Mouse (Mus musculus): ENCODE measurements around the gene Bclaf3. TPM values are rescaled to one million over a fixed set of nuclear protein-coding genes. Genes with fewer than 3 reads are reported as not detected.
"Not testable (repeated sequence)": the region's sequence is repeated elsewhere in the genome, so short reads cannot be mapped to it uniquely, and the experiment has no call there.

The Bclaf3 gene
- polyA plus RNA-seq, 1 experiment from 2014 or later = 12.0 TPM

DNA sequence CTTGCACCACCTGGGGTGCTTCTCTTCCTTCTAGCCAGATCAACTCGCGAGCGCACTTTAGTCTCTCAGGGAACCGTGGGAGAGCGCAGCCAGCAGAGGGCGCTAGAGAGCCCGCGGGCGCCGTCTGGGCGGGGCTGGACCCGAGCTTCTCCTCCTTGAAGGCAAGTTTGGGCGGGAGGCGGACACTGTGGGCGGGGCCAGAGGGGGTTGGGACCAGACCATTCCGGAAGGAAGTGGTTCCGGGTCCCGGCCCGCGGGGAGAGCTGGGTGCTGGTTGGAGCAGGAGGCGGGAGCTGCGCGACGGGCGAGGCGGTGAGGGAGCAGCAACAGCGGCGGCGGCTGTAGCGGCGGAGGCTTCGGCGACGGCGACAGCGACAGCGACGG, 5.9 kb downstream of the Bclaf3 start:
- peaks cover 4% of the 10 kb centered on the region; the same call in 1 of the 2 replicates for H3K4me1 ChIP-seq
- ATAC-seq (ENCODE audit: extremely low read depth, insufficient number of reproducible peaks, low FRiP score, low TSS enrichment) = peak; percentile 96
- peak overlapping the region; percentile 68 for H3K4me2 ChIP-seq
- H3K27me3 ChIP-seq (replicated peaks) = no peaks in the 10 kb centered on the region
- 14% methylated on average over 26 of the region's 38 CpGs for WGBS
- peak overlapping the region; percentile 70 for H3K4me3 ChIP-seq
- no peaks in the 10 kb centered on the region for H3K36me3 ChIP-seq
- H3K9ac ChIP-seq = peak overlapping the region; percentile 83
- no peaks in the 10 kb centered on the region for H3K9me3 ChIP-seq
- peak overlapping the region; percentile 83 for H3K27ac ChIP-seq (replicated peaks)

DNA sequence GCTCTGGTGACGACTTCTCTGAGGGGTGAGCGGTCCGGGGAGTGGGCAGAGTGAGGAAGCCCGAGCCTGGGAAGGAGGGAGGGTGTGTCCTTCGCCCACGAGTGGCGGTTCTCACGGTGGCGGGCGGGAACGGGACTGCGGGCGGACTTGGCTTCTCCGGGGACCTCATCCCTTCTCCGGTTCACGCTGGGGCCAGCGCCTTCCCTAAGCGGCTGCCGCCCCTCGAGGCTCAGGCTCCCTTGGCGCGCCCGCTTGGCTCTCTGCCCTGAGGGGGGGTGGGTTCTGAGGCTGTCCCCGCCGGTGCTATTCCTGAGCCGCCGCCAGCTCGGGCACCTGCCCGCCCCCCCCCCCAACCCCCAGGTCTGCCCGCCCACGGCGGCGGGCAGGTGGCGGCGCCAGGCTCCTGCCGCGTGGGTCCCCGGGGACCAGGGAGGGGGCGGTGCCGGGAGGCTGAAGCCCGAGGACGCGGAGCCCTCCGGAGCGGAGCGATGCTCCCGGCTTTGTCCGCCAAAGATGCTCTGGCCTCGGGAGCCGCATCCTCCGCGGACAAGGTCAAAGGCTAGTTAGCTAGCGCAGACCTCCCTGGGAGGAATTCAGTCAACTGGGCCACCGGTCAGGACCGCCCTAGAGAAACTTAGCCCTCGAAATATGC, 6.4 kb downstream of the Bclaf3 start:
- WGBS = 12% methylated on average over 38 of the region's 56 CpGs
- peak overlapping the region; percentile 68 for H3K4me2 ChIP-seq
- peak overlapping the region; percentile 83 for H3K9ac ChIP-seq
- ATAC-seq (ENCODE audit: extremely low read depth, insufficient number of reproducible peaks, low FRiP score, low TSS enrichment) = peak; percentile 58; the same call in 1 of the 2 replicates
- peaks cover 4% of the 10 kb centered on the region; the same call in 1 of the 2 replicates for H3K4me1 ChIP-seq
- H3K36me3 ChIP-seq = no peaks in the 10 kb centered on the region
- H3K4me3 ChIP-seq = peak overlapping the region; percentile 70
- no peaks in the 10 kb centered on the region for H3K27me3 ChIP-seq (replicated peaks)
- H3K9me3 ChIP-seq = no peaks in the 10 kb centered on the region
- H3K27ac ChIP-seq (replicated peaks) = peak overlapping the region; percentile 83

GRCm38 (mm10) chrX:159541936-159542335, 15.4 kb downstream of the Bclaf3 start:
- no peak overlapping the region for H3K9ac ChIP-seq
- H3K4me1 ChIP-seq = no peaks in the 10 kb centered on the region
- ATAC-seq (ENCODE audit: extremely low read depth, insufficient number of reproducible peaks, low FRiP score, low TSS enrichment) = no peak
- no peaks in the 10 kb centered on the region for H3K27me3 ChIP-seq (replicated peaks)
- H3K27ac ChIP-seq (replicated peaks) = no peak overlapping the region
- H3K4me2 ChIP-seq = no peak overlapping the region
- 75% methylated on average over 18 of the region's 18 CpGs for WGBS
- no peak overlapping the region for H3K4me3 ChIP-seq
- no peaks in the 10 kb centered on the region for H3K9me3 ChIP-seq
- peaks cover 6% of the 10 kb centered on the region; the same call in 1 of the 2 replicates for H3K36me3 ChIP-seq

DNA sequence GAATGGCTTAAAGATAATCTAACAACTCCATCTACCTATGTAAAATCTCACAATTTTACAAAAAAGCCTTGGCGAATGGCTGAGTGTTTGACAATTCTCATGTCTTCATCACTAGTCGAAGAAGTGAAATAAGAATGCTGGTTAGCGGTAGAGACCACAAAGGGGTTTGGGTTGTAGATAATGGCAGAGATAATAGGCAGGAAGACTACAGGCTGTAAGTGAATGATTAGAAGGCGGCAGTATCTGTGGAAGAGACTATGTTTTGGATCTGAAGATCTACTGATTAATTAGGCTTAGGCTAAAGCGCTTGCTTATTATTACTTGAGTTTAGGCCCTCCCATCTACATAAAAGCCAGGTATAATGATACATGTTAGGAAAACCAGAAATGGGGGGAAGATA, 20.6 kb downstream of the Bclaf3 start:
- no peak for ATAC-seq (ENCODE audit: extremely low read depth, insufficient number of reproducible peaks, low FRiP score, low TSS enrichment)
- no peak overlapping the region for H3K4me2 ChIP-seq
- H3K9ac ChIP-seq = no peak overlapping the region
- H3K9me3 ChIP-seq = no peaks in the 10 kb centered on the region
- no peaks in the 10 kb centered on the region for H3K4me1 ChIP-seq
- peaks cover 7% of the 10 kb centered on the region for H3K36me3 ChIP-seq
- WGBS = 83% methylated on average over 5 of the region's 5 CpGs
- H3K27me3 ChIP-seq (replicated peaks) = no peaks in the 10 kb centered on the region
- H3K4me3 ChIP-seq = no peak overlapping the region
- H3K27ac ChIP-seq (replicated peaks) = no peak overlapping the region

- H3K4me3 ChIP-seq; H3K27ac ChIP-seq (replicated peaks); H3K9ac ChIP-seq; ATAC-seq (ENCODE audit: extremely low read depth, insufficient number of reproducible peaks, low FRiP score, low TSS enrichment); H3K4me2 ChIP-seq; H3K27me3 ChIP-seq (replicated peaks); H3K36me3 ChIP-seq; H3K4me1 ChIP-seq; H3K9me3 ChIP-seq: not testable (repeated sequence)
- WGBS = 83% methylated on average over 7 of the region's 7 CpGs
These were observed 58.2 kb downstream of the Bclaf3 start for GRCm38 (mm10) chrX:159584738-159585137.

- Histone ChIP-seq H3K9ac (no peak overlapping the region), H3K27ac (replicated peaks) (no peak overlapping the region), H3K9me3 (no peaks in the 10 kb centered on the region), H3K4me1 (no peaks in the 10 kb centered on the region), H3K36me3 (no peaks in the 10 kb centered on the region; the same call in 1 of the 2 replicates), H3K4me2 (no peak overlapping the region), H3K27me3 (replicated peaks) (no peaks in the 10 kb centered on the region), H3K4me3 (no peak overlapping the region)
- ATAC-seq (ENCODE audit: extremely low read depth, insufficient number of reproducible peaks, low FRiP score, low TSS enrichment) = no peak
- WGBS = 69% methylated on average over 1 of the region's 1 CpGs
These were observed 65.1 kb downstream of the Bclaf3 start for GRCm38 (mm10) chrX:159591633-159592032.

GRCm38 (mm10) chrX:159597502-159597901, 71.0 kb downstream of the Bclaf3 start:
- no peak overlapping the region for H3K27ac ChIP-seq (replicated peaks)
- H3K4me3 ChIP-seq = no peak overlapping the region
- ATAC-seq (ENCODE audit: extremely low read depth, insufficient number of reproducible peaks, low FRiP score, low TSS enrichment) = no peak
- H3K9me3 ChIP-seq = no peaks in the 10 kb centered on the region
- no peaks in the 10 kb centered on the region for H3K27me3 ChIP-seq (replicated peaks)
- 50% methylated on average over 1 of the region's 1 CpGs for WGBS
- H3K9ac ChIP-seq = no peak overlapping the region
- H3K4me1 ChIP-seq = no peaks in the 10 kb centered on the region
- H3K36me3 ChIP-seq = no peaks in the 10 kb centered on the region
- no peak overlapping the region for H3K4me2 ChIP-seq

DNA sequence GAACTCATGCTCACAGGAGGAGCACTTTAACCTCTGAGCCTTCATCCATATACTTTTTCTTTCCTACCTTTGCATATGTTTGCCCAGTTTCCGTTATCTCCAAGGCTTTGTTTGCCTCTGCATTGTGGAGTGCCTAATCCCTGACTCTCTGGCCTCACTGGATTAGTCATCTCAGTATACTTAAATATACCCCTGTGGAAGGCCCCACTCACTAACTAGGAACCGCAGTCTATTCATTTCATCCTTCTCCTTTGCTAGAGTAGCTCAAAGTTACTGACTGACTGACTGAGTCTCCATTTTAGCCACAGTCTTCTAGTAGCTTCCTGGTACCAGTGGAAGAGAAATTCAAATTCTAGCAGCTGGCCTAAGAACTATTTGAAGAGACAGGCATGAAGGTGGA, 78.3 kb downstream of the Bclaf3 start:
- Histone ChIP-seq H3K9me3 (no peaks in the 10 kb centered on the region), H3K36me3 (no peaks in the 10 kb centered on the region), H3K9ac (no peak overlapping the region), H3K27ac (replicated peaks) (no peak overlapping the region), H3K4me1 (no peaks in the 10 kb centered on the region), H3K4me2 (no peak overlapping the region), H3K4me3 (no peak overlapping the region), H3K27me3 (replicated peaks) (no peaks in the 10 kb centered on the region)
- whole genome bisulfite sequencing = 72% methylated on average over 2 of the region's 2 CpGs
- no peak for ATAC-seq (ENCODE audit: extremely low read depth, insufficient number of reproducible peaks, low FRiP score, low TSS enrichment)

DNA sequence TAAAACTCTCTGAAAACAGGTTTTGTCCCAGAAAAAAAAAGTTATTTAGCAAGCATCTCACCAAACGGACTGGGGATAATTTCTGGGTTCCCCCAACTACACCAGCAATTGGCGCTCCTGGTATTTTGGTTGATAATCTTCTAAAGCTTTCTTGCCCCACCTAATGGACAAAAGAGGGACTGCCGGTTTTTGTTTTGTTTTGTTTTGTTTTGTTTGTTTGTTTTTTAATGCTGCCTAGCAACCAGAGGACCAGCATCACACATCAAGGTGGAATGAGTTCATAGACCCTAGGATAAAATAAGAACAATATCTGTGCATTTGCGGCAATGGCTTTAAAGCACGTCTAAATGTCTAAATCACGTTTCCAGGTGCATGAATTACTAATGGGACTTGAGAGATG, 80.4 kb downstream of the Bclaf3 start:
- Histone ChIP-seq H3K27ac (replicated peaks) (no peak overlapping the region), H3K4me1 (no peaks in the 10 kb centered on the region), H3K4me2 (no peak overlapping the region), H3K36me3 (no peaks in the 10 kb centered on the region), H3K27me3 (replicated peaks) (no peaks in the 10 kb centered on the region), H3K9me3 (no peaks in the 10 kb centered on the region), H3K4me3 (no peak overlapping the region), H3K9ac (no peak overlapping the region)
- WGBS = 40% methylated on average over 6 of the region's 6 CpGs
- ATAC-seq (ENCODE audit: extremely low read depth, insufficient number of reproducible peaks, low FRiP score, low TSS enrichment) = no peak

DNA sequence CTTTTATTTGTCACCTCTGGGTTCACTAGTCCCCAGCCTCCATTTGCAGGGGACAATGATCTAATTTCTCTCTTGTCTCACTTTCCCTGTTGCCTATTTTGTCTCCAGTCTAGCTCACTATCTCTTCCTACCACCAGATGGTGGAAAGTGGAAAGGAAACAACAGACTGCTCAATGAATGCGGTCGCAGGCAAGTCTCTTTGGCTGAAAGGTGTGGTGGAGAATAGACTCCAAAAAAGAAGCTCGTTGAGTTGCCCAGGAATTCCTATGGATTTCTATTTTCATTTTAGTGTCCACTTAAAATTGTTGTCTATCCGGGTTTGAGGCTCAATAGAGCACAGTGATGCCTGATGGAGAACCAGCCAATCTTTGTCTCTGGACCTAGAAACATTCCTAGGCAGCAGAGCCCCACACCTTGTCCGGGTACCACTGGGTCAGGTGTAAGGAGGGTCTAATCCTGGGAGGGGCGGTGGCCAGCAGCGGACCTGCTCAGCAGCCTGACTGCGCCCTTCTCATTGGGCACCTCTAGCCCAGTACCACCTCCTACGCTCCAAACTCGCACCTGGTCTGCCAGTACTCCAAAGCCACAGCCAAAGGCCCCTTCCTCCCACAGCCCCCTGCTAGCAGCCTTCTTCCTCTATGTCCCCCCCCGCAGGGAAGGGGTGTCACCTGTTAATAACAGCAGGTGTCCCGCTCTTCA, 99.9 kb downstream of the Bclaf3 start:
- H3K36me3 ChIP-seq = no peaks in the 10 kb centered on the region
- no peaks in the 10 kb centered on the region for H3K27me3 ChIP-seq (replicated peaks)
- peaks cover 10% of the 10 kb centered on the region; the same call in 1 of the 2 replicates for H3K4me1 ChIP-seq
- H3K9ac ChIP-seq = peak overlapping the region; percentile 84
- H3K4me3 ChIP-seq = peak overlapping the region; percentile 68
- H3K27ac ChIP-seq (replicated peaks) = no peak overlapping the region
- 10% methylated on average over 11 of the region's 12 CpGs for WGBS
- H3K9me3 ChIP-seq = no peaks in the 10 kb centered on the region
- ATAC-seq (ENCODE audit: extremely low read depth, insufficient number of reproducible peaks, low FRiP score, low TSS enrichment) = peak; percentile 17; the same call in 1 of the 2 replicates
- peak overlapping the region; percentile 78 for H3K4me2 ChIP-seq

DNA sequence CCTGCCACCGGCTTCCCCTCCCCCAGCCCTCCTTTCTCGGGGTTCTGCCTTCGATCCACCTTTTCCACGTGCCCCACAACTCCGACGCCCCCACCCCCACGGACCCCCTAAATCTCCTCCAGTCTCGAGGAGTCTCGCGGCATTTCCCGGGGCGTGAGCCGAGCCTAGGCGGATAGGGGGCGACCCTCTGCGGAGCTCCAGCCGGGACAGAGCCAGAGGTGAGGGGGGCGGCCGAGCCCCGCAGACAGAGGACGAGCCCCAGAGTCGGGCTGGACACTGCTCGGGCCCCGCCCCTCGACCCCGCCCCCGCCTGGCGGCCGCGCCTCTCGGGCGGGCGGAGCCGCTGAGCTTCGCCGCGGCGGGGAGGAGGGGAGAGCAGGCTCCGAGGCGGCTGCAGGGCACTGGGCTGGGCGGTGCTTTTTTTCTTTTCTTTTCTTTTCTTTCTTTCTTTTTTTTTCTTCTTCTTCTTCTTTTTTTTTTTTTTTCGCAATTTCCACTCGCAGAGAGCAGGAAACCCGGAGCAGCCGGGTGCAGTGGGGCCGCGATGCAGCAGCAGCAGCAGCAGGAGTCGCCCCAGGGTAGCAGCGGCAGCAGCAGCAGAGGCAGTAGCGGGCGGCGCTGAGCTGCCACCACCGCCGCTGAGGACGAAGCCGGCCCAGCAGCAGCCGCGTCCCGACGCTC, 100.6 kb downstream of the Bclaf3 start, which contains the start of gene Sh3kbp1:
TSS of gene Sh3kbp1 (plus strand) at position 366 of the 681 bp plus-strand sequence.
- Histone ChIP-seq H3K4me3 (peak within 1 kb of the TSS; percentile 68), H3K4me2 (peak within 1 kb of the TSS; percentile 78), H3K9me3 (no peaks in the 10 kb centered on the region), H3K27me3 (replicated peaks) (no peaks in the 10 kb centered on the region), H3K27ac (replicated peaks) (peak within 1 kb of the TSS; percentile 63), H3K4me1 (peaks cover 10% of the 10 kb centered on the region; the same call in 1 of the 2 replicates), H3K9ac (peak within 1 kb of the TSS; percentile 84), H3K36me3 (no peaks in the 10 kb centered on the region)
- ATAC-seq (ENCODE audit: extremely low read depth, insufficient number of reproducible peaks, low FRiP score, low TSS enrichment) = peak; percentile 67
- 8% methylated on average over 48 of the region's 60 CpGs for WGBS

Measured in heart, embryonic 13.5 days (tissue).